Mouse (Mus musculus) liver, embryonic 14.5 days (tissue): ENCODE results near the gene Lrrc1. TPM values are rescaled to one million over a fixed set of nuclear protein-coding genes. Genes with fewer than 3 reads are reported as not detected.
"Not testable (repeated sequence)": the region's sequence is repeated elsewhere in the genome, so short reads cannot be mapped to it uniquely, and the experiment has no call there.

Experiments
- ATAC-seq: fragments of 200-750 bp; cut with Nextera tagmentation; 2 replicates; pipeline ENCODE4 v1.8.0; 2017; ENCODE audit warnings: moderate number of reproducible peaks, mild to moderate bottlenecking, moderate library complexity; ENCODE audit not compliant: insufficient read depth
- DNase-seq, 3 experiments: peaks; one replicate each; pipeline ENCODE4 v3.0.0-alpha.2; 2012 to 2013; ENCODE audit warnings: low read depth in 3 of 3, low spot score in 3 of 3
- H3K27ac ChIP-seq: fragments of 300-500 bp; sonication (generic); 2 replicates; pipeline ENCODE4 v1.5.1; 2014; ENCODE audit warnings: moderate library complexity, mild to moderate bottlenecking, control low read depth, inconsistent platforms
- H3K27me3 ChIP-seq: fragments of 300-500 bp; sonication (generic); 2 replicates; pipeline ENCODE4 v1.6.1; 2014; ENCODE audit warnings: mild to moderate bottlenecking, low read length, moderate library complexity; ENCODE audit not compliant: control insufficient read depth, insufficient read depth
- H3K36me3 ChIP-seq: fragments of 300-500 bp; sonication (generic); replicated peaks from 2 replicates; pipeline ENCODE4 v1.6.1; 2014; ENCODE audit warnings: low read depth; ENCODE audit not compliant: control insufficient read depth, insufficient read depth
- H3K4me1 ChIP-seq, 2 experiments: fragments of 200-500 bp in 1 of 2; fragments of 300-500 bp in 1 of 2; sonication (generic) in 1 of 2; replicated peaks; 2 replicates each; pipeline ENCODE4 v1.6.1; 2012 to 2014; ENCODE audit warnings: antibody characterized with exemption in 1 of 2, inconsistent platforms in 1 of 2, low read length in 1 of 2; ENCODE audit not compliant: control insufficient read depth in 2 of 2, insufficient read depth in 2 of 2
- H3K4me2 ChIP-seq: fragments of 300-500 bp; sonication (generic); 2 replicates; pipeline ENCODE4 v1.6.1; 2014; ENCODE audit warnings: low read depth, mild to moderate bottlenecking, control low read depth, moderate library complexity
- H3K4me3 ChIP-seq, 2 experiments: fragments of 200-500 bp in 1 of 2; fragments of 300-500 bp in 1 of 2; sonication (generic) in 1 of 2; 2 replicates each; pipeline ENCODE4 v1.5.1; 2012 to 2014; ENCODE audit warnings: low read depth in 2 of 2, low read length in 2 of 2, mild to moderate bottlenecking in 2 of 2, control low read depth in 1 of 2, inconsistent platforms in 1 of 2, moderate library complexity in 1 of 2; ENCODE audit not compliant: insufficient read depth in 1 of 2
- H3K9ac ChIP-seq: fragments of 300-500 bp; sonication (generic); replicated peaks from 2 replicates; pipeline ENCODE4 v1.6.1; 2014; ENCODE audit warnings: mild to moderate bottlenecking, control low read depth, moderate library complexity
- H3K9me3 ChIP-seq: fragments of 300-500 bp; sonication (generic); 2 replicates; pipeline ENCODE4 v1.6.1; 2016; ENCODE audit warnings: low read length, mixed read lengths; ENCODE audit not compliant: control insufficient read depth
- CTCF ChIP-seq: IDR thresholded peaks from 2 replicates; pipeline ENCODE4 v1.5.1; 2016; ENCODE audit warnings: antibody characterized with exemption, low read depth, control low read depth
- EP300 ChIP-seq: IDR thresholded peaks from 2 replicates; pipeline ENCODE4 v1.6.1; 2016; ENCODE audit warnings: antibody characterized with exemption, low read depth
- WGBS: fragments of 180-500 bp; shearing (Covaris S2); extraction: QIAGEN DNeasy Blood & Tissue Kit; methylation state at CpG from one replicate; pipeline ENCODE4 v1.1.7; 2014; ENCODE audit not compliant: insufficient replicate concordance; 5-methylcytosine and 5-hydroxymethylcytosine counted together
- polyA plus RNA-seq, 2 experiments: library from polyadenylated mRNA; depleted of rRNA in 1 of 2; stranded (reverse) in 1 of 2; unstranded in 1 of 2; fragments of >200 nt; fragmentation: Nextera tagmentation in 1 of 2; extraction: Ambion mirVana in 1 of 2; gene quantifications; 2 replicates each; pipeline versions ENCODE4 v1.2.1 to v1.2.3; 2012 to 2014

The Lrrc1 gene
- polyA plus RNA-seq, 2 experiments = 3.1 to 3.2 TPM

GRCm38 (mm10) chr9:77584746-77585145, 40.1 kb upstream of the Lrrc1 start:
- TF ChIP-seq CTCF (no peak), EP300 (no peak)
- Histone ChIP-seq H3K4me3 (no peak overlapping the region), H3K36me3 (no peaks in the 10 kb centered on the region), H3K4me1 (no peaks in the 10 kb centered on the region), H3K27me3 (no peaks in the 10 kb centered on the region), H3K9ac (no peak overlapping the region), H3K27ac (no peak overlapping the region), H3K9me3 (no peaks in the 10 kb centered on the region), H3K4me2 (no peak overlapping the region)
- no peak for ATAC-seq
- DNase-seq = no peak
- WGBS = 68% methylated on average over 6 of the region's 6 CpGs

DNA sequence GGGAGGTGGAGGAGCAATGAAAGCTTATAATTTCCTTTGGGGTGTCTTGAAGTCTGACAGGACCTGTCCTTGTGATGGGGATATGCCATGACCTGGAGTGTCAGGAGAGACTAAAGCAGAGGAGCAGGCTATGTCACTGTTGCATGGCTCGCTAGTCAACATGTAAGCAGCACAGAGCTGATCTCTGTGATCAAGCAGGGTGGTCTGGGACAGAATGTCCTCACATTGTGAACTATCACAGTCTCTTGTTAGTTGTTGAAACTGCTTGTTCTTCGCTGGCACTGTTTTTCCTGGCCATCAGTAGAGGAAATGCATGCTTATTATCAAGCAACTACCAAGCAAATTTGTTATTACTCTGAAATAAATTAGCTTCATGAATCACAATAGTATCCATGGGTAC, 38.6 kb upstream of the Lrrc1 start:
- ATAC-seq (no peak), DNase-seq (no peak)
- Histone ChIP-seq H3K9me3 (no peaks in the 10 kb centered on the region), H3K4me3 (no peak overlapping the region), H3K4me2 (no peak overlapping the region), H3K4me1 (no peaks in the 10 kb centered on the region), H3K9ac (no peak overlapping the region), H3K27ac (no peak overlapping the region), H3K36me3 (no peaks in the 10 kb centered on the region), H3K27me3 (no peaks in the 10 kb centered on the region)
- TF ChIP-seq CTCF (no peak), EP300 (no peak)
- WGBS = 53% methylated on average over 2 of the region's 2 CpGs

- Histone ChIP-seq H3K4me1 (no peaks in the 10 kb centered on the region), H3K4me3 (no peak overlapping the region), H3K9me3 (no peaks in the 10 kb centered on the region), H3K9ac (no peak overlapping the region), H3K36me3 (no peaks in the 10 kb centered on the region), H3K27me3 (no peaks in the 10 kb centered on the region), H3K4me2 (no peak overlapping the region), H3K27ac (no peak overlapping the region)
- no peak for ATAC-seq
- no peak for DNase-seq
- WGBS = 43% methylated on average over 3 of the region's 3 CpGs
- TF ChIP-seq CTCF = peak; percentile 53
- TF ChIP-seq EP300 = no peak
These were observed 35.2 kb upstream of the Lrrc1 start for GRCm38 (mm10) chr9:77579827-77580226.

- Histone ChIP-seq H3K27ac (no peak overlapping the region), H3K9ac (no peak overlapping the region), H3K36me3 (no peaks in the 10 kb centered on the region), H3K4me3 (no peak overlapping the region), H3K27me3 (no peaks in the 10 kb centered on the region), H3K4me2 (no peak overlapping the region), H3K9me3 (no peaks in the 10 kb centered on the region), H3K4me1 (no peaks in the 10 kb centered on the region)
- DNase-seq = no peak
- no peak for ATAC-seq
- no peak for TF ChIP-seq EP300
- TF ChIP-seq CTCF = no peak
- 62% methylated on average over 8 of the region's 8 CpGs for WGBS
These were observed 33.3 kb upstream of the Lrrc1 start for GRCm38 (mm10) chr9:77577931-77578330.

DNA sequence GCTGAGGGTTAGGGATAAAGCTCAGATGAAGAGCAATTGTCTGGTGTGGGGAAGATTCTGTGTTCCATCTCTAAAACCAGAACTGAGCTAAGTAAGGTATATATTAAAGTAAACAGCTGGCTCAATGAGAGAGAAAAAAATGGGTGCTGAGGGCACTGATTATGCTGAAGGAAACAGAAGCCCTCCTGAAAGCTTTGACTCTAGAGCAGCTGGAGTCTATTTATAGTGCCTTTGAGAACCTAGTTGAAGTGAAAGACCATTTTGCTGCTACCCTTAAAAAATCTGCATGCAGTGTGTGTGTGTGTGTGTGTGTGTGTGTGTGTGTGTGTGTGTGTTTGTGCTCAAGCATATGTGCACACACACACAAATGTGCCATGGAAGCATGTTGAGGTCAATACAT, 32.7 kb upstream of the Lrrc1 start:
- no peak for DNase-seq
- Histone ChIP-seq H3K4me2 (no peak overlapping the region), H3K9ac (no peak overlapping the region), H3K27ac (no peak overlapping the region), H3K9me3 (no peaks in the 10 kb centered on the region), H3K27me3 (no peaks in the 10 kb centered on the region), H3K4me3 (no peak overlapping the region), H3K4me1 (no peaks in the 10 kb centered on the region), H3K36me3 (no peaks in the 10 kb centered on the region)
- TF ChIP-seq CTCF = no peak
- TF ChIP-seq EP300 = no peak
- ATAC-seq = no peak

GRCm38 (mm10) chr9:77576320-77576719, 31.6 kb upstream of the Lrrc1 start:
- H3K27ac ChIP-seq = no peak overlapping the region
- H3K4me3 ChIP-seq = no peak overlapping the region
- H3K9ac ChIP-seq = no peak overlapping the region
- no peaks in the 10 kb centered on the region for H3K4me1 ChIP-seq
- no peak overlapping the region for H3K4me2 ChIP-seq
- H3K9me3 ChIP-seq = no peaks in the 10 kb centered on the region
- TF ChIP-seq CTCF (no peak), EP300 (no peak)
- DNase-seq = no peak
- no peaks in the 10 kb centered on the region for H3K27me3 ChIP-seq
- H3K36me3 ChIP-seq = no peaks in the 10 kb centered on the region
- no peak for ATAC-seq

- not testable (repeated sequence) for H3K9ac ChIP-seq, DNase-seq, H3K27me3 ChIP-seq, H3K4me1 ChIP-seq, H3K9me3 ChIP-seq, H3K27ac ChIP-seq, H3K4me2 ChIP-seq, ATAC-seq, H3K36me3 ChIP-seq, H3K4me3 ChIP-seq
- WGBS = 35% methylated on average over 4 of the region's 4 CpGs
These were observed 30.3 kb upstream of the Lrrc1 start for GRCm38 (mm10) chr9:77574996-77575395.
